Mouse (Mus musculus) limb, embryonic 11.5 days (tissue): ENCODE measurements around the gene Surf6. TPM values are rescaled to one million over a fixed set of nuclear protein-coding genes. Genes with fewer than 3 reads are reported as not detected.
"Not testable (repeated sequence)": the region's sequence is repeated elsewhere in the genome, so short reads cannot be mapped to it uniquely, and the experiment has no call there.

Source experiments
- ATAC-seq: fragments of 200-750 bp; cut with Nextera tagmentation; 2 replicates; pipeline ENCODE4 v1.8.0; 2017; ENCODE audit warnings: low read depth; ENCODE audit not compliant: insufficient number of reproducible peaks, low FRiP score, low TSS enrichment
- DNase-seq: peaks from one replicate; pipeline ENCODE4 v3.0.0-alpha.2; 2015; ENCODE audit warnings: low spot score
- H3K27ac ChIP-seq: fragments of 300-500 bp; sonication (generic); replicated peaks from 2 replicates; pipeline ENCODE4 v1.5.1; 2014; ENCODE audit warnings: low read depth, mild to moderate bottlenecking, low read length
- H3K27me3 ChIP-seq: fragments of 300-500 bp; sonication (generic); 2 replicates; pipeline ENCODE4 v1.6.1; 2014; ENCODE audit warnings: mild to moderate bottlenecking, low read length, mixed read lengths; ENCODE audit not compliant: control insufficient read depth, insufficient read depth
- H3K36me3 ChIP-seq: fragments of 300-500 bp; sonication (generic); 2 replicates; pipeline ENCODE4 v1.6.1; 2014; ENCODE audit warnings: mild to moderate bottlenecking, low read length, moderate library complexity, mixed read lengths; ENCODE audit not compliant: control insufficient read depth, insufficient read depth
- H3K4me1 ChIP-seq: fragments of 300-500 bp; sonication (generic); 2 replicates; pipeline ENCODE4 v1.6.1; 2014; ENCODE audit warnings: low read length, mixed read lengths; ENCODE audit not compliant: control insufficient read depth, insufficient read depth
- H3K4me2 ChIP-seq: fragments of 300-500 bp; sonication (generic); 2 replicates; pipeline ENCODE4 v1.6.1; 2014; ENCODE audit warnings: low read depth, mild to moderate bottlenecking, moderate library complexity; ENCODE audit not compliant: severe bottlenecking
- H3K4me3 ChIP-seq: fragments of 300-500 bp; sonication (generic); 2 replicates; pipeline ENCODE4 v1.5.1; 2014; ENCODE audit warnings: low read depth, low read length
- H3K9ac ChIP-seq: fragments of 300-500 bp; sonication (generic); 2 replicates; pipeline ENCODE4 v1.6.1; 2014; ENCODE audit warnings: mild to moderate bottlenecking, low read length
- H3K9me3 ChIP-seq: fragments of 300-500 bp; sonication (generic); 2 replicates; pipeline ENCODE4 v1.6.1; 2016; ENCODE audit warnings: low read length; ENCODE audit not compliant: control insufficient read depth
- WGBS: fragments of 180-500 bp; shearing (Covaris S2); extraction: QIAGEN DNeasy Blood & Tissue Kit; methylation state at CpG from one replicate; pipeline ENCODE4 v1.1.7; 2014; 5-methylcytosine and 5-hydroxymethylcytosine counted together
- polyA plus RNA-seq: library from polyadenylated mRNA; unstranded; fragments of >200 nt; fragmentation: Nextera tagmentation; extraction: Ambion mirVana; gene quantifications from 2 replicates; pipeline ENCODE4 v1.2.1, GENCODE M21; 2014

Gene Surf6
- polyA plus RNA-seq, 1 experiment from 2014 or later = 15.2 TPM

DNA sequence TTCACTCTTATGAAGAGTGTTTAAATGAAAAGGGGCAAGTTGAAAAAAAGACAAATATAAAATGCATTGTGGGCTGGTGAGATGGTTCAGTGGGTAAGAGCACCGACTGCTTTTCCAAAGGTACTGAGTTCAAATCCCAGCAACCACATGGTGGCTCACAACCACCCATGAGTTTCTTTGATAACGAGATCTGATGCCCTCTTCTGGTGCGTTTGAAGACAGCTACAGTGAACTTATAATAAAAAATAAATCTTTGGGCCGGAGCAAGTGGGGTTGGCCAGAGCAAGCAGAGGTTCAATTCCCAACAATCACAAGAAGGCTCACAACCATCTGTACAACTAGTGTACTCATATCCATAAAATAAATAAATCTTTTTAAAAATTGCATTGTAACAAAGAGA is 6.8 kb downstream of the Surf6 start:
- no peaks in the 10 kb centered on the region for H3K4me1 ChIP-seq
- H3K4me3 ChIP-seq = no peak overlapping the region
- H3K27me3 ChIP-seq = no peaks in the 10 kb centered on the region
- no peak overlapping the region for H3K27ac ChIP-seq
- H3K9ac ChIP-seq = no peak overlapping the region
- no peaks in the 10 kb centered on the region for H3K9me3 ChIP-seq
- no peak overlapping the region for H3K4me2 ChIP-seq
- 91% methylated on average over 4 of the region's 4 CpGs for WGBS
- DNase-seq = no peak
- peaks cover 32% of the 10 kb centered on the region for H3K36me3 ChIP-seq
- no peak for ATAC-seq

- DNase-seq, H3K4me1 ChIP-seq, H3K4me2 ChIP-seq, H3K9ac ChIP-seq, ATAC-seq, H3K27ac ChIP-seq, H3K9me3 ChIP-seq, H3K4me3 ChIP-seq, H3K27me3 ChIP-seq: not testable (repeated sequence)
- WGBS = 68% methylated on average over 4 of the region's 4 CpGs
- peaks cover 11% of the 10 kb centered on the region; the same call in 1 of the 2 replicates for H3K36me3 ChIP-seq
Measured at GRCm38 (mm10) chr2:26886170-26886569, 16.5 kb downstream of the Surf6 start.

GRCm38 (mm10) chr2:26885541-26885940 is 17.1 kb downstream of the Surf6 start:
- H3K4me2 ChIP-seq, ATAC-seq, H3K4me3 ChIP-seq, DNase-seq, H3K4me1 ChIP-seq, H3K27me3 ChIP-seq, H3K9ac ChIP-seq, H3K27ac ChIP-seq, H3K9me3 ChIP-seq: not testable (repeated sequence)
- peaks cover 11% of the 10 kb centered on the region; the same call in 1 of the 2 replicates for H3K36me3 ChIP-seq
- WGBS = 90% methylated on average over 2 of the region's 2 CpGs

DNA sequence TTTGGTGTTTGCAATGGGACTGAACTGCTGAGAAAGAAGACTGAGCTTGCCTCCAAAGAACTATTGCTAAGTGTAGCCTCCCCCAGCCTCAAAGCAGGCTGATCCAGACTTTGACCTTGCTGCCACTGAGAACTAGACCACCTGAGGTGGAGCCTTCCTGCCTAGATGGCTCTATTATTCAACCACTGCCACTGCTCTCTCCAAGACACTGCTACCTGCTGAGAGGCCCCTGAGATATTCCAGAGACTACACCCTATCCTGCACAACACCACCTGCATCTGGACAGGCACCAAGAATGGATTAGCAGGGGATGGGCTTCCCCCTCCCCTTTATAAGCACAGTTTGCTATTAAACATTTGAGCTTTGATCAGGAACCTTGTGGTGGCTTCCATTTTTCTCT is 24.1 kb downstream of the Surf6 start:
- no peak for ATAC-seq

GRCm38 (mm10) chr2:26870666-26871065 is 32.0 kb downstream of the Surf6 start:
- Histone ChIP-seq H3K4me1 (no peaks in the 10 kb centered on the region), H3K9me3 (no peaks in the 10 kb centered on the region), H3K4me2 (no peak overlapping the region), H3K36me3 (no peaks in the 10 kb centered on the region), H3K27me3 (no peaks in the 10 kb centered on the region), H3K4me3 (no peak overlapping the region), H3K9ac (no peak overlapping the region), H3K27ac (no peak overlapping the region)
- 60% methylated on average over 6 of the region's 6 CpGs for WGBS
- no peak for ATAC-seq
- DNase-seq = no peak

More for the DNA sequence above, 24.1 kb downstream of the Surf6 start:
- DNase-seq = no peak
- no peaks in the 10 kb centered on the region for H3K27me3 ChIP-seq
- no peaks in the 10 kb centered on the region for H3K4me1 ChIP-seq
- H3K9me3 ChIP-seq = no peaks in the 10 kb centered on the region
- H3K4me3 ChIP-seq = no peak overlapping the region
- no peak overlapping the region for H3K27ac ChIP-seq
- no peak overlapping the region for H3K4me2 ChIP-seq
- no peaks in the 10 kb centered on the region for H3K36me3 ChIP-seq
- H3K9ac ChIP-seq = no peak overlapping the region

- Histone ChIP-seq H3K4me2 (no peak within 1 kb of the TSS), H3K9me3 (no peaks in the 10 kb centered on the region)
Measured at GRCm38 (mm10) chr2:26864879-26865278, 37.8 kb downstream of the Surf6 start, which contains the start of gene Abo. Gene Abo (minus strand): TSS chr2:26864979.

DNA sequence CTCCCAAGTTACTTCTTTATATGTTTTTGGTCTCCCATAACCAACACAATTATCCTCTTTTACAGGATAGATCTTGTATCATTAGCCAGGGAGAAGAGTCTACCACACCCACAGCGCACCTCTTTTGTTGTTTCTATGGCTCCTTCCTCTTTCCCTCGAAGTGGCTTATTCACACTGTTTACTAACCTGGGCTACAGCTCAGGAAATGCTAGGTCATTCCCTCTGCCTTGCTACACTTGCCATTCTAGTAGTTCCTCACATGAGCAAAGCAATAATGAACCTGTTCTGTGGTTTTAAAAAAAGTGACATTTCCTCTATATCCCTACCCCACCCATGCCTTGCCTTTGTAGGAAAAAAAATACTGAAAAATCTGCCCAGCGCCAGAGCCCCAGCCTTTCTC is 39.8 kb downstream of the Surf6 start:
- Histone ChIP-seq H3K4me3 (no peak overlapping the region), H3K27ac (no peak overlapping the region), H3K9ac (no peak overlapping the region), H3K27me3 (no peaks in the 10 kb centered on the region), H3K9me3 (no peaks in the 10 kb centered on the region), H3K36me3 (no peaks in the 10 kb centered on the region), H3K4me1 (no peaks in the 10 kb centered on the region), H3K4me2 (no peak overlapping the region)
- 78% methylated on average over 3 of the region's 3 CpGs for WGBS
- ATAC-seq = no peak
- DNase-seq = no peak

More at GRCm38 (mm10) chr2:26864879-26865278, 37.8 kb downstream of the Surf6 start, which contains the start of gene Abo:
- Histone ChIP-seq H3K4me1 (no peaks in the 10 kb centered on the region), H3K27me3 (no peaks in the 10 kb centered on the region), H3K9ac (no peak within 1 kb of the TSS), H3K27ac (no peak within 1 kb of the TSS), H3K4me3 (no peak within 1 kb of the TSS), H3K36me3 (no peaks in the 10 kb centered on the region)
- ATAC-seq (no peak), DNase-seq (no peak)
- WGBS = 62% methylated on average over 3 of the region's 3 CpGs

DNA sequence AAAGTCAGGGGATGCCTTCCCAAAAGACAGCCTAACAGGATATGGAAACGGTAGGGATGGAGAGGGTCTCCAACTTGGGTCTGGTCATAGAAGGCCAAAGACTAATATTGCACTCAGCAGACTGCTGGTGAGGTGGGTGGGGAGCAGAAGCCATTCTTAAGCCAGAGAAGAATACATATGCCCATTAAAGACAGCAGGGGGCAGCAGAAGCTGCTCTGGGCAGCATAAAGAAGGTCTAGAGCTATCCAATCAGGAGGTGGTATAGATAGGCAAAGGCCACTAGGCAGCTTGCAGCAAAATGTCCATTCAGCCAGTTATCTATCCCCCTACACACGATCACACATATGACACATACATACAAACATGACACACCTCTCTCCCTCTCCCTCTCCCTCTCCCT is 55.0 kb downstream of the Surf6 start:
- WGBS = 58% methylated on average over 2 of the region's 2 CpGs

More for the DNA sequence above, 55.0 kb downstream of the Surf6 start:
- DNase-seq (no peak), ATAC-seq (no peak)
- no peak overlapping the region for H3K4me3 ChIP-seq
- no peak overlapping the region for H3K9ac ChIP-seq
- no peaks in the 10 kb centered on the region for H3K4me1 ChIP-seq
- H3K4me2 ChIP-seq = no peak overlapping the region
- no peak overlapping the region for H3K27ac ChIP-seq
- no peaks in the 10 kb centered on the region for H3K27me3 ChIP-seq
- no peaks in the 10 kb centered on the region for H3K36me3 ChIP-seq
- H3K9me3 ChIP-seq = no peaks in the 10 kb centered on the region
